Mouse (Mus musculus): ENCODE results near the gene Gng13. TPM values are rescaled to one million over a fixed set of nuclear protein-coding genes. Genes with fewer than 3 reads are reported as not detected.
A peak's percentile ranks its signal among the peaks of the same experiment; 100 is the strongest.
"Not testable (repeated sequence)": the region's sequence is repeated elsewhere in the genome, so short reads cannot be mapped to it uniquely, and the experiment has no call there.

Gene Gng13
- polyA plus RNA-seq, 1 experiment from 2014 or later: 2.0 TPM

DNA sequence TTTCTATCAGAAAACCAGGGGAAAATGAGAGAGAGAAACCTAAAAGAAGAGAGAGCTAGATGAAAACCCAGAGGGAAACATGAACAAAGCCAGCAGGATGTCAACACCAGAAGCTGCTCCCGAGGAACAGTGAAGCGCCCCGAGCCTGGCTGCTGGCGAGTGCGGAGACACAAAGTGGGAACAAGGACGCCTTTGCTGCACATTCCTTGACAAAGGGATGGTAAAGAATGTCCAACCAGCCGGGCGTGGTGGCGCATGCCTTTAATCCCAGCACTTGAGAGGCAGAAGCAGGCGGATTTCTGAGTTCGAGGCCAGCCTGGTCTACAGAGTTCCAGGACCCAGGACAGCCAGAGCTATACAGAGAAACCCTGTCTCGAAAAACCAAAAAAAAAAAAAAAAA lies 24.5 kb downstream of the Gng13 start:
- H3K27ac ChIP-seq; H3K36me3 ChIP-seq; H3K27me3 ChIP-seq (ENCODE audit: low read depth, poor library complexity, severe bottlenecking); H3K9me3 ChIP-seq (replicated peaks); DNase-seq (ENCODE audit: low spot score); H3K4me3 ChIP-seq; H3K4me1 ChIP-seq: not testable (repeated sequence)
- 80% methylated on average over 12 of the region's 12 CpGs for WGBS

DNA sequence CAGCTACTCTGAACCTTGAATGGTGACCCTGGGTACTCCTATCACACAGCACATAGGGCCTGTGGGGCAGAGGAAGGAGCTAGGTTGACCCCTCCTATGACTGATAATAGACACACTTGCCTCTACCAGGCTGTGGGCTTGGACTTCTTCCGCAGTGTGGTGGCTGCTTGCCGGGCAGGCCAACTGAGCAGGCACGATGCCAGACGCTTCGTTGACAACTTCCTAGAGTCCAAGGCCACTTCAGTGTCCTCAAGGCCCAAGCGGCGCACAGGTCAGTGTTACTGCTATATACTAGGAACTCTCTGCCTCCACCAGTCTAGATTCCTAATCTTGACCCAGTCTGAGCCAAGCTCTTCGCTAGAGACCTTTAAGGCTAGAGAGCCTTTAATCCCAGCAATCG lies 26.9 kb downstream of the Gng13 start:
- WGBS: 93% methylated on average over 9 of the region's 9 CpGs
- H3K27me3 ChIP-seq (ENCODE audit: low read depth, poor library complexity, severe bottlenecking): 0 out of 2 replicates have a peak, but pooled peaks cover 6% of the 10 kb centered on the region
- no peaks in the 10 kb centered on the region for H3K9me3 ChIP-seq (replicated peaks)
- no peak overlapping the region for H3K4me3 ChIP-seq
- H3K36me3 ChIP-seq: no peaks in the 10 kb centered on the region
- DNase-seq (ENCODE audit: low spot score): no peak
- no peak overlapping the region for H3K27ac ChIP-seq
- no peaks in the 10 kb centered on the region for H3K4me1 ChIP-seq

DNA sequence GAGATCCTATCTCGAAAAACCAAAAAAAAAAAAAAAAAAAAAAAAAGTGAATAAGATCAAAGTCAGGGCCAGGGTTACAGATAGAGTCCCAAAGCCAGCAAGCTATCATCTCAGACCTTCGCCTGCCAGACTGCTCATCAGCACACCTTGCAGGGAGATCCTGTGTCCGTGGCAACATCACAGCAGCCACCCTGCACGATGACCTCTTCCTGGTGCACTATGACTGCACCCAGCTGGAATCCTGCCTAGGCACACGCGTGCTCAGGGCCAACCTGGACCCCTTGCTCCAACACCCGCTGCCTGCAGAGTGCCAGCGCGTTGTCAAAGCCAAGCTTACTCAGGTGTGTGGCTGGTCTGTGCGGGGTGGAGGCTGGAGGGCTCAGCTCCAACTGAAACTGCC lies 27.3 kb downstream of the Gng13 start:
- H3K4me3 ChIP-seq: no peak overlapping the region
- 0 out of 2 replicates have a peak, but pooled peaks cover 6% of the 10 kb centered on the region for H3K27me3 ChIP-seq (ENCODE audit: low read depth, poor library complexity, severe bottlenecking)
- DNase-seq (ENCODE audit: low spot score): no peak
- H3K36me3 ChIP-seq: no peaks in the 10 kb centered on the region
- H3K4me1 ChIP-seq: no peaks in the 10 kb centered on the region
- WGBS: 83% methylated on average over 10 of the region's 10 CpGs
- H3K27ac ChIP-seq: no peak overlapping the region
- no peaks in the 10 kb centered on the region for H3K9me3 ChIP-seq (replicated peaks)

DNA sequence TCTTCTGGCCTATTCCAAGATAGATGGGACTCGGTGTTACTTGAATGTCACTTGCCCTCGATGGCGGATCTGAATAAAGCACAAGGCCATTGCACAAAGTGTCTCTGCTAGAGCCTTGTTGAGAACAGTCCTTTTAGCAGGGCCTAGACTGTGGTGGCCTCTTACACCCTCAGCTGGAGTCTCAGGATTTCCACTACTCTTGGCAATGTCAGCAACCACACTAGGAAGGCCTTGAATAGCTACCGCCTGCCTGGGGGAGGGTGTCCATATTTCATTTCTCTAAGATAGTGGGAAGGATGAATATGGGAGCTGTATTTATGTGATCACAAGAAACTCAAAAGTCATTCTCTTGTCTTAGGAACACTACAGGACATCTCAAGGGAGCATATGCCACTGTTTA lies 31.3 kb downstream of the Gng13 start:
- Histone ChIP-seq H3K27ac (no peak overlapping the region), H3K27me3 (ENCODE audit: low read depth, poor library complexity, severe bottlenecking) (no peaks in the 10 kb centered on the region), H3K36me3 (no peaks in the 10 kb centered on the region), H3K9me3 (replicated peaks) (no peaks in the 10 kb centered on the region), H3K4me3 (no peak overlapping the region), H3K4me1 (no peaks in the 10 kb centered on the region)
- DNase-seq (ENCODE audit: low spot score): no peak
- 96% methylated on average over 4 of the region's 4 CpGs for WGBS

DNA sequence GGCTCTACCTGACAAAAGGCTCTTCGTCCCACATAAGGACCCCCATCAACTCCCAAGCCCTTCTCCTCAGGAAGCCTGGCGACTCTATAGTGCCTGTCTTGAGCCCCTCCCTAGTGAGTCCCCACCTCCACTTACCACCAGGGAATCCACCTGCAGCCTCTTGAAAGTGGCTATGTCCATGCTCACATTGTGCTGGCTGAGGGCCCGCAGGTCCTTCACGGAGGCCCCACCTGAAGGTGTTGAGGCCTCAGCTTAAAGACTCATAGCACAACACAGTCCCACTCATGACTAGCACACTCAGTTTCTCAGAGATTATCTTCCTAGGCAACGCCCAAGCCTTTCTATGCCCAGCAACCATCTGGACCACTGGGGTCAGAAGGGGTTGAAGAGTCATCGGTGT lies 32.3 kb downstream of the Gng13 start:
- Histone ChIP-seq H3K27ac (no peak overlapping the region), H3K36me3 (no peaks in the 10 kb centered on the region), H3K4me1 (no peaks in the 10 kb centered on the region), H3K27me3 (ENCODE audit: low read depth, poor library complexity, severe bottlenecking) (no peaks in the 10 kb centered on the region), H3K9me3 (replicated peaks) (no peaks in the 10 kb centered on the region), H3K4me3 (no peak overlapping the region)
- no peak for DNase-seq (ENCODE audit: low spot score)
- 83% methylated on average over 6 of the region's 6 CpGs for WGBS

DNA sequence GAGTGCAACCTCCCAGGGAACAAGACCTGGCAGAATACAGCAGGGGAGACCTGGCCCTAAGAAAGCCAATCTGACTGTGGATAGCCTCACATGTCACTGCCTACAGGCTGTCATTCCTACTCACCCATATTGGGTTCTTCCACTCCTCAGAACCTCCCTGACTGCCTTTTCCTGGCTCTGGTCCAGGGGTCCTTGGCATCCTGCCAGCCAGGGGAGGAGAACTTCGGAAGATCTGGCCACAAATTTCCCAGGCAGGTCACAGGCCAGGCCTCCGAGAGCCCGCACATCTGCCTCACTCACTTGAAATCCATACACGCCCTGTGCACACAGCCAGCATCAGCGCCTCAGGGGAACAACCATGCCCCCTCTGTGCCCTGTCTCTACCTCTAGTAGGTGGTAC lies 34.5 kb downstream of the Gng13 start:
- Histone ChIP-seq H3K27ac (no peak overlapping the region), H3K9me3 (replicated peaks) (no peaks in the 10 kb centered on the region), H3K4me1 (peaks cover 15% of the 10 kb centered on the region), H3K27me3 (ENCODE audit: low read depth, poor library complexity, severe bottlenecking) (no peaks in the 10 kb centered on the region), H3K36me3 (no peaks in the 10 kb centered on the region), H3K4me3 (no peak overlapping the region)
- no peak for DNase-seq (ENCODE audit: low spot score)
- 77% methylated on average over 5 of the region's 5 CpGs for WGBS

DNA sequence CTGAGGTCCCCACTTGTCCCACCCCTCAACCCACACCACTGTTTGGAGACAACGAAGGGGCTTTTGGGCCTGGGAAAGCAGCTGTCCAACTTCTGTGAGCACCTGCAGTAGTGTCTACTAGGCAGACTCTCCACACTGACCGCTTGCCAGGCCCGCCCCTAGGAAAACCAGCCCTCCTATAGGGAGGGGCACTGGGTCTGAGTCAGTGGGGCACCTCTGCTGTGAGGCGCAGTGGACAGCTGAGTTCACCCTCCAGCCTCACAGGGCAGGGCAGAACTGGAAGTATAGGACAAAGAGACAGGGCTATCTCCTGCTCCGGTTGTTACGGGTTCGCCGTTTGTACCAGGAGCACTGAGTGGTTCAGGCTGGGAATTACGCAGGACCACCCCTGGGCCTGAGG lies 37.3 kb downstream of the Gng13 start, which contains the start of gene Msln:
Gene Msln (minus strand): TSS at position 138 of the 400 bp plus-strand sequence.
- Histone ChIP-seq H3K27me3 (ENCODE audit: low read depth, poor library complexity, severe bottlenecking) (no peaks in the 10 kb centered on the region), H3K4me3 (no peak within 1 kb of the TSS), H3K9me3 (replicated peaks) (no peaks in the 10 kb centered on the region), H3K4me1 (peaks cover 16% of the 10 kb centered on the region), H3K27ac (peak within 1 kb of the TSS; percentile 38), H3K36me3 (no peaks in the 10 kb centered on the region)
- 85% methylated on average over 9 of the region's 9 CpGs for WGBS
- no peak for DNase-seq (ENCODE audit: low spot score)

DNA sequence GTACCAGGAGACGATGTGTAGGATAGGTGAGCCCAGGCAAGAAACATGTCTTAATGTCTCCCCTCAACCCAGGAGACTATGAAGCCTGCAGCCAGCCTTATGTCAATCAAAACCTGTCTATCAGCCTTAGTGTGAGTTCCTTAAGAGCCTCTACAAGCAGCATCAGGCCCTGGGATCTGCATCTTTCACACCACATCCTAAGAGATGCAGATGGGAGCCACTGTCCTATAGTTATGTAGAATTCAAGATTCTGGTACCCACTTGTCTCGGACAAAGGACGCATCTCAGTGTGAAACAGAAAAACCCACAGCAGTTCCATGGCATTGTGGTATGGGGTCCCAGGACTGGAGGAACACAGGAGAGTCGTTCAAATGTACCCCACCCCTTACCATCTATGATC lies 38.1 kb downstream of the Gng13 start:
- Histone ChIP-seq H3K36me3 (no peaks in the 10 kb centered on the region), H3K4me3 (no peak overlapping the region), H3K9me3 (replicated peaks) (no peaks in the 10 kb centered on the region), H3K27me3 (ENCODE audit: low read depth, poor library complexity, severe bottlenecking) (no peaks in the 10 kb centered on the region), H3K27ac (peak overlapping the region; percentile 38; the same call in 1 of the 2 replicates), H3K4me1 (peaks cover 16% of the 10 kb centered on the region)
- no peak for DNase-seq (ENCODE audit: low spot score)
- 89% methylated on average over 4 of the region's 4 CpGs for WGBS

DNA sequence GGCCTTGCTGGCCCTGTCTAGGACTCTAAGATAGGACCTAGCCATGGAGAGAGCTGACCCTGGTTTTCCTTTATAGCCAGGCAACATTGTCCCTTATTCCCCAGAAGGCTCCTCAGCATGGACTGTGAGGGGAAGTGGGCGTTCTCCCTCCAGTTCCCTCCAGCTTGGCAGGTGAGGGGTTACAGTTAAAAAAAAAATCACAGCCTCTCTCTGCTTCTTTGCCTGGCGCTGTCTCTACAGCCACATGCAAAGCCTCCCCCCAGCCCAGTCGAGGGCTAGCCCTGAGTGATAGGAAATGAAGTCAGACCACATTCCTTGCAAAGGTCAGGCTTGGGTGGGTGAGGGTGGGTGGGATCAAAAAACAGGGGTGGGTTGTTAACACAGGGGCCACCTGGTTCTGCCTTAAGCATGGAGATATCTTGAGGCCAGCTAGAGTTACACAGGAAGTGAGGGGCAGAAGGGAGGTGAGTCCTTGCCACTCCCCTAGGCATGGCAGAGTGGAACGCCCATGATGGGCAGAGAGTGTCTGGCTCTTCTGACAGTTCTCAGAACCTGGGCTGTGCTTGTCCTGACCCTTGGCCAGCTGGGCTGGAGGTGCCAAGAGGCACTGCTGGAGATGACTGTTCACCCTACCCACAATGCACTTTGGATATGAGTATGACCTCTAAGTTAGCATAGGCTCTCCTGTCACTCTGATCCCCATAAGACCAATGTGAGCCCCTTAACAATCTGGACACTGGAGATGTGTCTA lies 38.8 kb downstream of the Gng13 start:
- 42% methylated on average over 4 of the region's 4 CpGs for WGBS
- DNase-seq (ENCODE audit: low spot score): no peak

DNA sequence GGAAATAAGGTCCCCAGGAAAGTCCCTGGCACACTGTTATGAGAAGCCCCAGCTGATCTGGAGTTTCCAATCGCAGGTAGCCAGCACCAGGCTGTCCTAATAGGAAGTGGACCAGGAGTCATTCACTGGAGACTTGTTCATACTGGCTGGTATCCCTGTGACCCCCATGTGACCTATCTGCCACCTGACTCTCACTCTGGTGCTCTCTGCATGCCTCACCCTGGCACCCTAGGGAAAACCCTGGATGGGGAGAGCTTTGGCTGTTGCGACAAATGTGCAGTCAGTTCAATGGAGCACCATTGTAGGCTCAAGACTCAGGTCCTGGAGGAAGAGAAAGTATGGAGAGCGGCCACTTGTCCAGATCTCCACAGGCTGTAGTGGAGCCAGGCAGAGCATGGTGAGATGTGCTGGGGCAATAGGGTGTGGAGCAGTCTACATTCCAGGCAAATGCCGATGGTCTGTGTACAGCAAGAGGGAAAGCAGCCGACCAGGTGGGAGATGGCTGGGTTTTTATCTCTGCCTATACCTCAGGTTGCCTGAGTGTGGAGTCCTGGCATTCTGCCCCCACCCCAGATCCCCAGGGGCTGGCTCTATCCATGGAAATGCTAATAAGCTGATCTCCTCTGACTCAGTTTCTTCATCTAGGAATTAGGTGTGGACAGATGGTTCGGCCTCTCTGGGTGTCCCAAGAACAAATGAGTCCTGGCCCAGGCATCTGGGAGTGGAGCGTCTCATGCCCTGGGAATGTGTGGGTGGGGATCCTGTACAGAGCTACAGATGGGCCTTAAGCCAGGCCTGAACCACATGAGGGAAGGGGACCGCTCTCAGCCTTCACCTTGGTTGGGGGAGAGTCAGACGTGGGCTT lies 39.6 kb downstream of the Gng13 start:
- H3K27ac ChIP-seq: no peak overlapping the region
- H3K27me3 ChIP-seq (ENCODE audit: low read depth, poor library complexity, severe bottlenecking): no peaks in the 10 kb centered on the region
- H3K36me3 ChIP-seq: no peaks in the 10 kb centered on the region
- no peak overlapping the region for H3K4me3 ChIP-seq
- no peak for DNase-seq (ENCODE audit: low spot score)
- peaks cover 16% of the 10 kb centered on the region for H3K4me1 ChIP-seq
- no peaks in the 10 kb centered on the region for H3K9me3 ChIP-seq (replicated peaks)
- 86% methylated on average over 9 of the region's 9 CpGs for WGBS

More for the DNA sequence above, 38.8 kb downstream of the Gng13 start:
- Histone ChIP-seq H3K4me1 (peaks cover 16% of the 10 kb centered on the region), H3K4me3 (no peak overlapping the region), H3K36me3 (no peaks in the 10 kb centered on the region), H3K27me3 (ENCODE audit: low read depth, poor library complexity, severe bottlenecking) (no peaks in the 10 kb centered on the region), H3K9me3 (replicated peaks) (no peaks in the 10 kb centered on the region), H3K27ac (peak overlapping the region; percentile 38)

DNA sequence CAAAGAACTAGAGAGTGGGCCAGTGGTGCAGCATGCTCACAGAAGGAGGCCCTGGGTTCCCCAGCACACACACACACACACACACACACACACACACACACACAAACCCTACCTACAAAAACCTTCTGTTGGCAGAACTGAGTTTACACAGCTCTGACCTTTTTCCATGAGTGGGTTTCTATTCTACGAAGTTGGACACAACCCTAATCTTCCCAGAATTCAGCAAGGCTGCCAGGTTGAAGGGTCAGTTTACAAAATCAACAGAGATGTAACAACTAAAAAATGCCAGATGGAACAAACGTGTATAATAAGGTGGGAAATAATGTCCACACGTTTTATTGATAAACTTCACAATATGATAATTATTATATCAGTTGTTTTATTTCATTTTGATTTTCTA lies 40.7 kb downstream of the Gng13 start:
- H3K4me1 ChIP-seq: peaks cover 16% of the 10 kb centered on the region
- no peaks in the 10 kb centered on the region for H3K36me3 ChIP-seq
- WGBS: 83% methylated on average over 3 of the region's 3 CpGs
- no peak for DNase-seq (ENCODE audit: low spot score)
- H3K9me3 ChIP-seq (replicated peaks): no peaks in the 10 kb centered on the region
- H3K27me3 ChIP-seq (ENCODE audit: low read depth, poor library complexity, severe bottlenecking): no peaks in the 10 kb centered on the region
- H3K27ac ChIP-seq: no peak overlapping the region
- H3K4me3 ChIP-seq: no peak overlapping the region

DNA sequence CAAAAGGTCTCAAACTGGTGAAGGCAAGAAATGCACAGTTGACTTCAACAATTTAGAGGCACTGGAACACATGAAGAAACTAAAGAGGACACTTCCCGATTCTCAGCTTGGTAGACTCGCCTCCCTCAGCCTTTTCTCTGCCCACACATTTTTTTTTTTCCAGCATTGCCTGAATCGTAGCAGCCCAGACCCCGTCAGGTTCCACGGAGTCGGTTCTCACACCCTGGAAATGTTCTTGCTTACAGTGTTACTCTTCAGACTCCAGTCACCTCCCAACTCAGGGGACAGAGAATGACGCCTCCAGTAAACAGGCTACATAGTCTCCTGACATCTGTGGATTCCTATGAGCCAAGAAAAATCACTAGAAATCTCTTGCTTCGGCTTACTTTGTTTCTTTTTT lies 43.2 kb downstream of the Gng13 start:
- no peak for DNase-seq (ENCODE audit: low spot score)
- Histone ChIP-seq H3K36me3 (no peaks in the 10 kb centered on the region), H3K9me3 (replicated peaks) (no peaks in the 10 kb centered on the region), H3K4me1 (peaks cover 14% of the 10 kb centered on the region), H3K27ac (no peak overlapping the region), H3K27me3 (ENCODE audit: low read depth, poor library complexity, severe bottlenecking) (no peaks in the 10 kb centered on the region), H3K4me3 (no peak overlapping the region)
- 80% methylated on average over 8 of the region's 8 CpGs for WGBS

DNA sequence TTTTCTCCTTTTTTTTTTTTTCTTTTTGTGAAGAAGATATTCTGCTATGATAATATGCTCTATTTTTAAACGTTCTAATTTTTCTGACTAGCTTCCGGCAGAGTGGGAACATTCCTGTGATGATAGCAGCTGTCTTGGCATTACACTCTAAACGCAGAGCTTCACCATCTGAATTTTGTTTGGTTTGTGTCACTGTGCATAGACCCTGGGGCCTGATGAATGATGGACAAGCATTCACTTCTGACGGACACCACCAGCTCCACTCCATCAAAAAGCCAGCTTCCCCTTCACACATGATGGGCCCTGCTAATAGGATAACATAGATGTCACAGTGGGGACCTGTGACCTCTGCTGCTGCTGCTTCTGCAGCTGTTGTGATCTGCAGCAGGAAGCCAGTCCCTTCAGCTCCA lies 44.6 kb downstream of the Gng13 start:
- Histone ChIP-seq H3K27me3 (ENCODE audit: low read depth, poor library complexity, severe bottlenecking) (no peaks in the 10 kb centered on the region), H3K4me3 (no peak overlapping the region), H3K36me3 (no peaks in the 10 kb centered on the region), H3K9me3 (replicated peaks) (no peaks in the 10 kb centered on the region), H3K27ac (no peak overlapping the region), H3K4me1 (peaks cover 9% of the 10 kb centered on the region)
- no peak for DNase-seq (ENCODE audit: low spot score)
- 66% methylated on average over 4 of the region's 4 CpGs for WGBS

Measured in limb, embryonic 10.5 days (tissue).